ENCODE assay signal across 26 mouse cellular contexts in the genomic region with DNA sequence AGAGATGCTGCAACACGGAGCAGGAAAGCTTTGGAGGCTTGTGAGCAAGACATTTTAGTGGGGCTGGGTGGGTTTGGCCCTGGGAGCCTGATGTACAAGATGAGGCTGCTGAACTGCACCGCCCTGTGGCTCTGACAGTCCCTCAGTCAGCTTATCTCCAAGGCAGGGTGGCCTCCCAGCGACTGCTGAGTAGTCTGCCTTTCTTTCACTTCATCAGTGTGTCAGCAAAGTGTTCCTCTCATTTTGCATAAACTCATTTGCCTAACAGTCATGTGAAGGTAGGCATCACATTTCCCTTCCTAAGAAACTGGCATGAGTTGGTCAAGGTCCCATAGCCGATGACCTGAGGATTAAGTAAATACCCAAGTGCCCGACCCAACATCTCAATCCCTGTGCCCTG. TPM values are rescaled to one million over a fixed set of nuclear protein-coding genes. Genes with fewer than 3 reads are reported as not detected.
DNase-seq lines count a peak whose midpoint lies in the region; ATAC-seq and TF ChIP-seq lines count a peak whose summit lies in the region.
"Had no signal": no experiment of that assay in that cellular context is flagged by ENCODE, and none has a peak within 500 bp of the region (broad histone marks: within the 10 kb centered on the region; RNA-seq: fewer than 3 reads in every experiment).

No protein-coding gene starts in this region.

- no peak overlapping the region for H3K4me2 ChIP-seq in liver, postnatal 0 days (ENCODE audit: low read depth, low read length)
- no peak overlapping the region for H3K4me2 ChIP-seq in limb, embryonic 11.5 days (ENCODE audit: low read depth, severe bottlenecking)
- H3K4me2 ChIP-seq in liver, embryonic 16.5 days (ENCODE audit: low read depth, low read length), result no peak overlapping the region
- H3K4me2 ChIP-seq: embryonic facial prominence, embryonic 15.5 days; heart, embryonic 13.5 days; lung, embryonic 14.5 days; neural tube, embryonic 12.5 days had no signal

- H3K9me3 ChIP-seq in liver, postnatal 0 days (ENCODE audit: low read length), result no peaks in the 10 kb centered on the region
- no peaks in the 10 kb centered on the region for H3K9me3 ChIP-seq in MEL (replicated peaks; ENCODE audit: insufficient read depth, low read length)
- no peaks in the 10 kb centered on the region for H3K9me3 ChIP-seq in limb, embryonic 11.5 days (ENCODE audit: control insufficient read depth, low read length)
- H3K9me3 ChIP-seq in liver, embryonic 16.5 days (replicated peaks; ENCODE audit: control insufficient read depth, low read length), result no peaks in the 10 kb centered on the region
- H3K9me3 ChIP-seq: embryonic facial prominence, embryonic 15.5 days; heart, embryonic 13.5 days; neural tube, embryonic 12.5 days had no signal

- no peak overlapping the region for H3K27ac ChIP-seq in liver, postnatal 0 days (ENCODE audit: low read depth)
- no peak overlapping the region for H3K27ac ChIP-seq in MEL (ENCODE audit: control insufficient read depth, low read depth, low read length)
- peak overlapping the region; percentile 50; the same call in 1 of the 2 replicates for H3K27ac ChIP-seq in limb, embryonic 11.5 days (replicated peaks; ENCODE audit: low read depth, low read length)
- no peak overlapping the region for H3K27ac ChIP-seq in liver, embryonic 16.5 days (ENCODE audit: low read length)
- H3K27ac ChIP-seq: embryonic facial prominence, embryonic 15.5 days; heart, embryonic 13.5 days; layer of hippocampus, adult 2 months; macrophage; neural tube, embryonic 12.5 days had no signal

- no peak for TF ChIP-seq EP300 in liver, postnatal 0 days (IDR thresholded peaks at IDR 0.05; ENCODE audit: low read depth)
- TF ChIP-seq EP300 in MEL (IDR thresholded peaks at IDR 0.05; ENCODE audit: low read depth in 1 of 2, low read length in 2 of 2), result no peak

- ATAC-seq in liver, postnatal 0 days, result no peak
- no peak for ATAC-seq in limb, embryonic 11.5 days (ENCODE audit: insufficient number of reproducible peaks, low FRiP score, low TSS enrichment, low read depth)
- ATAC-seq in liver, embryonic 16.5 days (ENCODE audit: low read depth), result peak; percentile 43; the same call in 1 of the 2 replicates
- ATAC-seq: hindbrain, embryonic 16.5 days had no signal

- no peak for TF ChIP-seq POLR2A in MEL (IDR thresholded peaks at IDR 0.05; ENCODE audit: control insufficient read depth in 1 of 2, insufficient read depth in 1 of 2, low read depth in 1 of 2, low read length in 2 of 2, poor library complexity in 1 of 2)

- no peak overlapping the region for H3K4me3 ChIP-seq in liver, postnatal 0 days (ENCODE audit: low read depth, low read length)
- no peak overlapping the region for H3K4me3 ChIP-seq in MEL (ENCODE audit: control insufficient read depth in 1 of 2, insufficient read depth in 1 of 2, low read depth in 2 of 2, low read length in 2 of 2)
- H3K4me3 ChIP-seq in limb, embryonic 11.5 days (ENCODE audit: low read depth, low read length), result no peak overlapping the region
- no peak overlapping the region for H3K4me3 ChIP-seq in liver, embryonic 16.5 days (ENCODE audit: low read depth, low read length)
- H3K4me3 ChIP-seq: embryonic facial prominence, embryonic 15.5 days; heart, embryonic 13.5 days; layer of hippocampus, adult 2 months; neural tube, embryonic 12.5 days had no signal

- no peaks in the 10 kb centered on the region for H3K79me2 ChIP-seq in MEL (ENCODE audit: control insufficient read depth, insufficient read depth, low read length, poor library complexity)

- no peak overlapping the region for H3K9ac ChIP-seq in liver, postnatal 0 days (replicated peaks)
- no peak overlapping the region for H3K9ac ChIP-seq in MEL (ENCODE audit: control insufficient read depth, low read depth, low read length, poor library complexity, severe bottlenecking)
- no peak overlapping the region for H3K9ac ChIP-seq in limb, embryonic 11.5 days (ENCODE audit: low read length)
- H3K9ac ChIP-seq in liver, embryonic 16.5 days (ENCODE audit: low read depth, low read length), result peak overlapping the region; percentile 19; the same call in 1 of the 2 replicates
- H3K9ac ChIP-seq: embryonic facial prominence, embryonic 15.5 days; heart, embryonic 13.5 days; lung, embryonic 14.5 days; neural tube, embryonic 12.5 days had no signal

- 55% methylated on average over 5 of the region's 5 CpGs for WGBS in liver, postnatal 0 days (ENCODE audit: insufficient replicate concordance)
- 42% methylated on average over 5 of the region's 5 CpGs for WGBS in limb, embryonic 11.5 days
- WGBS in liver, embryonic 16.5 days (ENCODE audit: insufficient replicate concordance), result 44% methylated on average over 5 of the region's 5 CpGs

- TF ChIP-seq CTCF in liver, postnatal 0 days (IDR thresholded peaks at IDR 0.05; ENCODE audit: low read depth), result no peak
- peak in 1 of 3 experiments; percentile 13; a peak in 1 of 6 replicates for TF ChIP-seq CTCF in MEL (IDR thresholded peaks at IDR 0.05 in 2 of 3, conservative IDR thresholded peaks at IDR 0.05 in 1 of 3; ENCODE audit: control insufficient read depth in 1 of 3, insufficient read depth in 1 of 3, low read depth in 2 of 3, low read length in 3 of 3, poor library complexity in 1 of 3, severe bottlenecking in 1 of 3)

- H3K4me1 ChIP-seq in liver, postnatal 0 days (ENCODE audit: insufficient read depth), result no peaks in the 10 kb centered on the region
- H3K4me1 ChIP-seq in MEL (ENCODE audit: control insufficient read depth in 1 of 2, insufficient read depth in 2 of 2, low read length in 2 of 2), result peaks cover 0 to 1% of the 10 kb centered on the region in 2 experiments; a peak in 1 of 4 replicates
- peaks cover 77% of the 10 kb centered on the region for H3K4me1 ChIP-seq in limb, embryonic 11.5 days (ENCODE audit: control insufficient read depth, insufficient read depth, low read length)
- peaks cover 9% of the 10 kb centered on the region for H3K4me1 ChIP-seq in liver, embryonic 16.5 days (ENCODE audit: control insufficient read depth, low read depth, low read length)

- no peaks in the 10 kb centered on the region for H3K27me3 ChIP-seq in liver, postnatal 0 days (ENCODE audit: insufficient read depth, low read length)
- no peaks in the 10 kb centered on the region for H3K27me3 ChIP-seq in MEL (ENCODE audit: control insufficient read depth in 1 of 2, insufficient read depth in 2 of 2, low read length in 2 of 2)
- H3K27me3 ChIP-seq in limb, embryonic 11.5 days (ENCODE audit: control insufficient read depth, insufficient read depth, low read length), result no peaks in the 10 kb centered on the region
- no peaks in the 10 kb centered on the region for H3K27me3 ChIP-seq in liver, embryonic 16.5 days (ENCODE audit: control insufficient read depth, insufficient read depth, low read depth, low read length)
- H3K27me3 ChIP-seq: embryonic facial prominence, embryonic 15.5 days; heart, embryonic 13.5 days; neural tube, embryonic 12.5 days had no signal

- peak; percentile 14 for TF ChIP-seq RAD21 in MEL (IDR thresholded peaks at IDR 0.05; ENCODE audit: low read depth, low read length)

- peaks cover 2% of the 10 kb centered on the region; the same call in 1 of the 2 replicates for H3K36me3 ChIP-seq in liver, postnatal 0 days (replicated peaks; ENCODE audit: insufficient read depth, low read length)
- H3K36me3 ChIP-seq in MEL (ENCODE audit: control insufficient read depth in 1 of 2, insufficient read depth in 2 of 2, low read length in 2 of 2), result no peaks in the 10 kb centered on the region
- H3K36me3 ChIP-seq in limb, embryonic 11.5 days (ENCODE audit: control insufficient read depth, insufficient read depth, low read length), result no peaks in the 10 kb centered on the region
- H3K36me3 ChIP-seq in liver, embryonic 16.5 days (ENCODE audit: control insufficient read depth, insufficient read depth), result no peaks in the 10 kb centered on the region

- DNase-seq in liver (peak; percentile 53), MEL (ENCODE audit: low read depth, low spot score) (peak; percentile 56)
- DNase-seq in liver, postnatal 0 days, result no peak
- DNase-seq in limb, embryonic 11.5 days (ENCODE audit: low spot score), result no peak
- no peak for DNase-seq in lung, postnatal 4 days
- no peak for DNase-seq in ovary, adult 18-20 months (ENCODE audit: low spot score)
- DNase-seq in cerebellum, postnatal 10 days, result no peak
- DNase-seq: adrenal gland, adult 2 months; cerebellum, adult 11 months; cerebellum, postnatal 25 days; gastrocnemius, postnatal 10 days; heart, adult 11 months; heart, postnatal 36 days; kidney, adult 18-20 months; kidney, postnatal 10 days; left cerebral cortex, postnatal 4 days; lung, embryonic 14.5 days; right cerebral cortex, adult 18-20 months; thymus, postnatal 14 days had no signal

TF ChIP-seq in MEL, 35 proteins besides CTCF, POLR2A, EP300 and RAD21:
- TF ChIP-seq SMC3 (IDR thresholded peaks at IDR 0.05; ENCODE audit: low read depth, low read length) (peak; percentile 11; the same call in 1 of the 2 replicates), MEF2A (IDR thresholded peaks at IDR 0.05; ENCODE audit: extremely low read depth, insufficient replicate concordance, low read depth, low read length, poor library complexity, severe bottlenecking) (no peak), GATA1 (IDR thresholded peaks at IDR 0.05; ENCODE audit: low read depth, low read length) (0 out of 2 replicates have a peak, but pooled peaks have one; percentile 14), MYC (IDR thresholded peaks at IDR 0.05; ENCODE audit: low read depth, low read length) (no peak)

RNA-seq across cellular contexts. Expression of gene Dmap1, which starts 29.3 kb away (rescaled TPM):
- 14.6 TPM in 2 replicates for polyA plus RNA-seq in liver, postnatal 0 days (2015; fragmentation: Nextera tagmentation; extraction: Ambion mirVana)
- total RNA-seq in MEL (2012; rRNA removed), result 44.7 and 45.2 TPM in 2 replicates
- 10 to 100 TPM in 1 of 2 experiments, not detected in 1; 69.7 TPM for polyA plus RNA-seq in MEL (2012; ENCODE audit: insufficient read depth in 1 of 2, insufficient read length in 2 of 2, low read depth in 1 of 2, low replicate concordance in 2 of 2, missing spikeins in 1 of 2)
- 90.5 and 93.2 TPM in 2 replicates for polyA plus RNA-seq in limb, embryonic 11.5 days (2014; fragmentation: Nextera tagmentation; extraction: Ambion mirVana)
- polyA plus RNA-seq in liver, embryonic 16.5 days (2015; fragmentation: Nextera tagmentation; extraction: Ambion mirVana), result 15.8 and 17.1 TPM in 2 replicates

Comparison
In these comparisons a context has a peak if more than half of its experiments do, and no peak if none do; other contexts are left out.
1. DNase-seq: peak in liver (single experiment) and MEL (single experiment); none in liver, postnatal 0 days (single experiment), limb, embryonic 11.5 days (single experiment), lung, postnatal 4 days (0 of 2), ovary, adult 18-20 months (single experiment) and cerebellum, postnatal 10 days (0 of 2).